Mouse (Mus musculus): ENCODE data around the gene Zfp511. TPM values are rescaled to one million over a fixed set of nuclear protein-coding genes. Genes with fewer than 3 reads are reported as not detected.

Gene Zfp511
- total RNA-seq, 4 experiments from 2014 or later, result 21.2 to 27.8 (median 27.0) TPM

Small RNA genes lying within 50 kb of the gene (microRNA-seq; reads per million reads assigned to microRNA genes)
- gene Mir7062, result 0.64 to 5.6 reads per million in 2 experiments

Other genes starting within 250 kb of the Zfp511 start
- 10 to 100 TPM; 43.2 to 67.8 (median 57.9) TPM for gene Adgra1, start 202.2 kb upstream of the Zfp511 start, total RNA-seq (2022)
- gene Kndc1, start 141.7 kb upstream of the Zfp511 start, total RNA-seq (2022), result 100 to 1,000 TPM in 1 of 4 experiments, 10 to 100 TPM in 3; 90.0 to 103 (median 95.8) TPM
- gene Utf1, start 92.6 kb upstream of the Zfp511 start, total RNA-seq (2022), result not detected
- gene 6430531B16Rik, start 57.6 kb upstream of the Zfp511 start, total RNA-seq (2022), result 1 to 10 TPM; 1.2 to 1.9 (median 1.6) TPM
- 1 to 10 TPM; 3.0 to 7.2 (median 4.5) TPM for gene Adam8, start 43.8 kb upstream of the Zfp511 start, total RNA-seq (2022)
- 10 to 100 TPM; 36.0 to 39.0 (median 36.7) TPM for gene Tubgcp2, start 278 bp downstream of the Zfp511 start, total RNA-seq (2022)
- gene Msx3, start 12.7 kb downstream of the Zfp511 start, total RNA-seq (2022), result not detected
- gene Caly, start 46.2 kb downstream of the Zfp511 start, total RNA-seq (2022), result 100 to 1,000 TPM; 217 to 237 (median 229) TPM
- under 1 TPM in 1 of 4 experiments, not detected in 3; 0.56 TPM for gene Prap1, start 57.0 kb downstream of the Zfp511 start, total RNA-seq (2022)
- 10 to 100 TPM; 42.7 to 49.1 (median 47.7) TPM for gene Fuom, start 66.0 kb downstream of the Zfp511 start, total RNA-seq (2022)
- 1 to 10 TPM; 6.1 to 6.5 (median 6.4) TPM for gene Paox, start 79.4 kb downstream of the Zfp511 start, total RNA-seq (2022)
- 10 to 100 TPM; 61.4 to 68.6 (median 65.7) TPM for gene Echs1, start 80.1 kb downstream of the Zfp511 start, total RNA-seq (2022)
- gene Mtg1, start 101.2 kb downstream of the Zfp511 start, total RNA-seq (2022), result 10 to 100 TPM; 27.2 to 34.8 (median 31.6) TPM
- gene Sprn, start 118.5 kb downstream of the Zfp511 start, total RNA-seq (2022), result 100 to 1,000 TPM; 149 to 157 (median 151) TPM
- not detected for gene Olfr522, start 128.4 kb downstream of the Zfp511 start, total RNA-seq (2022)
- under 1 TPM in 1 of 4 experiments, not detected in 3; 0.39 TPM for gene Olfr523, start 136.8 kb downstream of the Zfp511 start, total RNA-seq (2022)
- gene Olfr524, start 169.6 kb downstream of the Zfp511 start, total RNA-seq (2022), result not detected
- gene Cd163l1, start 181.9 kb downstream of the Zfp511 start, total RNA-seq (2022), result under 1 TPM; 0.70 to 0.96 (median 0.74) TPM
- under 1 TPM in 3 of 4 experiments, not detected in 1; 0.16 to 0.22 (median 0.19) TPM for gene 5830411N06Rik, start 210.9 kb downstream of the Zfp511 start, total RNA-seq (2022)

Measured in layer of hippocampus, adult 8-10 months (tissue).